Mouse (Mus musculus): ENCODE results near the gene Sugct.

GRCm38 (mm10) chr13:17627108-17627507 is 68.2 kb downstream of the Sugct start:
- TF ChIP-seq CTCF (IDR thresholded peaks at IDR 0.05; ENCODE audit: low read depth), result no peak
- TF ChIP-seq EP300 (IDR thresholded peaks at IDR 0.05; ENCODE audit: low read depth), result no peak

All from heart, postnatal 0 days (tissue).